Mouse (Mus musculus) liver, embryonic 15.5 days (tissue): ENCODE measurements at regions not wholly inside any gene's neighbourhood (a gene's known extent, or its start where the extent isn't known, plus 50 kb on each side); places are given as distances from the start of the nearest gene placed in this dataset.

ENCODE experiments used
- ATAC-seq: fragments of 200-750 bp; cut with Nextera tagmentation; 2 replicates; pipeline ENCODE4 v1.8.0; 2017; ENCODE audit warnings: moderate number of reproducible peaks, mild to moderate bottlenecking, moderate library complexity; ENCODE audit not compliant: insufficient read depth
- H3K27ac ChIP-seq: fragments of 300-500 bp; sonication (generic); replicated peaks from 2 replicates; pipeline ENCODE4 v1.5.1; 2015; ENCODE audit warnings: mild to moderate bottlenecking, inconsistent platforms
- H3K27me3 ChIP-seq: fragments of 300-500 bp; sonication (generic); 2 replicates; pipeline ENCODE4 v1.6.1; 2015; ENCODE audit warnings: mild to moderate bottlenecking, inconsistent platforms
- H3K36me3 ChIP-seq: fragments of 300-500 bp; sonication (generic); replicated peaks from 2 replicates; pipeline ENCODE4 v1.6.1; 2015; ENCODE audit warnings: moderate library complexity, mild to moderate bottlenecking, inconsistent platforms
- H3K4me1 ChIP-seq: fragments of 300-500 bp; sonication (generic); replicated peaks from 2 replicates; pipeline ENCODE4 v1.6.1; 2015; ENCODE audit warnings: inconsistent platforms
- H3K4me2 ChIP-seq: fragments of 300-500 bp; sonication (generic); 2 replicates; pipeline ENCODE4 v1.6.1; 2015; ENCODE audit warnings: moderate library complexity, mild to moderate bottlenecking, inconsistent platforms
- H3K4me3 ChIP-seq: fragments of 300-500 bp; sonication (generic); replicated peaks from 2 replicates; pipeline ENCODE4 v1.5.1; 2015; ENCODE audit warnings: mild to moderate bottlenecking, inconsistent platforms
- H3K9ac ChIP-seq: fragments of 300-500 bp; sonication (generic); 2 replicates; pipeline ENCODE4 v1.6.1; 2015; ENCODE audit warnings: moderate library complexity, mild to moderate bottlenecking, inconsistent platforms
- H3K9me3 ChIP-seq: fragments of 300-500 bp; sonication (generic); replicated peaks from 2 replicates; pipeline ENCODE4 v1.6.1; 2016; ENCODE audit warnings: inconsistent platforms
- WGBS: fragments of 180-500 bp; shearing (Covaris S2); methylation state at CpG from one replicate; pipeline ENCODE4 v1.1.7; 2015; ENCODE audit warnings: mixed read lengths; ENCODE audit not compliant: insufficient replicate concordance; 5-methylcytosine and 5-hydroxymethylcytosine counted together

GRCm38 (mm10) chr13:37513206-37513904, 168.3 kb downstream of the Ly86 start:
- peaks cover 30% of the 10 kb centered on the region for H3K4me1 ChIP-seq
- no peak overlapping the region for H3K27ac ChIP-seq
- H3K9ac ChIP-seq = no peak overlapping the region
- H3K4me3 ChIP-seq = no peak overlapping the region
- H3K36me3 ChIP-seq = no peaks in the 10 kb centered on the region
- H3K9me3 ChIP-seq = no peaks in the 10 kb centered on the region
- WGBS = 22% methylated on average over 2 of the region's 2 CpGs
- H3K27me3 ChIP-seq = no peaks in the 10 kb centered on the region
- ATAC-seq = no peak
- no peak overlapping the region for H3K4me2 ChIP-seq

- ATAC-seq = no peak
- H3K36me3 ChIP-seq = no peaks in the 10 kb centered on the region
- WGBS = 28% methylated on average over 23 of the region's 23 CpGs
- H3K9ac ChIP-seq = no peak overlapping the region
- peak overlapping the region; percentile 14; the same call in 1 of the 2 replicates for H3K4me2 ChIP-seq
- H3K4me1 ChIP-seq = peaks cover 23% of the 10 kb centered on the region
- no peaks in the 10 kb centered on the region for H3K27me3 ChIP-seq
- no peak overlapping the region for H3K4me3 ChIP-seq
- H3K9me3 ChIP-seq = no peaks in the 10 kb centered on the region
- peak overlapping the region; percentile 43; the same call in 1 of the 2 replicates for H3K27ac ChIP-seq
Observed at GRCm38 (mm10) chr13:37513905-37514607, 169.0 kb downstream of the Ly86 start.

- WGBS = 50% methylated on average over 12 of the region's 12 CpGs
- Histone ChIP-seq H3K27ac (peak overlapping the region; percentile 12; the same call in 1 of the 2 replicates), H3K4me1 (peaks cover 16% of the 10 kb centered on the region), H3K27me3 (no peaks in the 10 kb centered on the region), H3K9me3 (no peaks in the 10 kb centered on the region), H3K9ac (no peak overlapping the region), H3K36me3 (no peaks in the 10 kb centered on the region), H3K4me3 (no peak overlapping the region), H3K4me2 (0 out of 2 replicates have a peak overlapping the region, but pooled peaks have one; percentile 14)
- ATAC-seq = no peak
Observed at GRCm38 (mm10) chr13:37514641-37515305, 169.8 kb downstream of the Ly86 start.

- H3K9me3 ChIP-seq = no peaks in the 10 kb centered on the region
- 55% methylated on average over 14 of the region's 14 CpGs for WGBS
- H3K27me3 ChIP-seq = no peaks in the 10 kb centered on the region
- ATAC-seq = no peak
- no peak overlapping the region for H3K27ac ChIP-seq
- H3K4me2 ChIP-seq = no peak overlapping the region
- H3K4me1 ChIP-seq = peaks cover 14% of the 10 kb centered on the region
- no peak overlapping the region for H3K4me3 ChIP-seq
- no peak overlapping the region for H3K9ac ChIP-seq
- no peaks in the 10 kb centered on the region for H3K36me3 ChIP-seq
Observed at GRCm38 (mm10) chr13:37517055-37517807, 172.2 kb downstream of the Ly86 start.

- no peaks in the 10 kb centered on the region for H3K36me3 ChIP-seq
- H3K9ac ChIP-seq = no peak overlapping the region
- no peaks in the 10 kb centered on the region for H3K4me1 ChIP-seq
- H3K4me2 ChIP-seq = no peak overlapping the region
- 49% methylated on average over 3 of the region's 3 CpGs for WGBS
- no peaks in the 10 kb centered on the region for H3K9me3 ChIP-seq
- H3K27me3 ChIP-seq = no peaks in the 10 kb centered on the region
- no peak for ATAC-seq
- H3K27ac ChIP-seq = no peak overlapping the region
- no peak overlapping the region for H3K4me3 ChIP-seq
Observed at GRCm38 (mm10) chr13:37519948-37520347, 174.9 kb downstream of the Ly86 start.

GRCm38 (mm10) chr13:37525097-37525726, 180.2 kb downstream of the Ly86 start:
- no peak for ATAC-seq
- WGBS = 68% methylated on average over 15 of the region's 15 CpGs
- Histone ChIP-seq H3K27me3 (no peaks in the 10 kb centered on the region), H3K27ac (no peak overlapping the region), H3K36me3 (no peaks in the 10 kb centered on the region), H3K9ac (no peak overlapping the region), H3K4me1 (no peaks in the 10 kb centered on the region), H3K4me2 (no peak overlapping the region), H3K4me3 (no peak overlapping the region), H3K9me3 (no peaks in the 10 kb centered on the region)

- Histone ChIP-seq H3K4me3 (no peak overlapping the region), H3K4me2 (no peak overlapping the region), H3K9me3 (no peaks in the 10 kb centered on the region), H3K9ac (no peak overlapping the region), H3K4me1 (no peaks in the 10 kb centered on the region), H3K27me3 (no peaks in the 10 kb centered on the region), H3K36me3 (no peaks in the 10 kb centered on the region), H3K27ac (no peak overlapping the region)
- WGBS = 55% methylated on average over 8 of the region's 8 CpGs
- no peak for ATAC-seq
Observed at GRCm38 (mm10) chr13:37526102-37526501, 181.1 kb downstream of the Ly86 start.

- ATAC-seq = no peak
- H3K4me2 ChIP-seq = no peak overlapping the region
- no peak overlapping the region for H3K4me3 ChIP-seq
- no peaks in the 10 kb centered on the region for H3K9me3 ChIP-seq
- H3K27ac ChIP-seq = no peak overlapping the region
- no peaks in the 10 kb centered on the region for H3K4me1 ChIP-seq
- 43% methylated on average over 9 of the region's 9 CpGs for WGBS
- no peak overlapping the region for H3K9ac ChIP-seq
- no peaks in the 10 kb centered on the region for H3K27me3 ChIP-seq
- no peaks in the 10 kb centered on the region for H3K36me3 ChIP-seq
Observed at GRCm38 (mm10) chr13:37528380-37528779, 183.4 kb downstream of the Ly86 start.

- ATAC-seq = no peak
- Histone ChIP-seq H3K9me3 (no peaks in the 10 kb centered on the region), H3K4me2 (no peak overlapping the region), H3K36me3 (no peaks in the 10 kb centered on the region), H3K27ac (no peak overlapping the region), H3K27me3 (no peaks in the 10 kb centered on the region), H3K9ac (no peak overlapping the region), H3K4me1 (no peaks in the 10 kb centered on the region), H3K4me3 (no peak overlapping the region)
- WGBS = 57% methylated on average over 7 of the region's 7 CpGs
Observed at GRCm38 (mm10) chr13:37528876-37529275, 183.9 kb downstream of the Ly86 start.

- 55% methylated on average over 8 of the region's 8 CpGs for whole genome bisulfite sequencing
- no peak for ATAC-seq
- no peaks in the 10 kb centered on the region for H3K27me3 ChIP-seq
Observed at GRCm38 (mm10) chr13:37531512-37532183, 186.6 kb downstream of the Ly86 start.

More at GRCm38 (mm10) chr13:37531512-37532183, 186.6 kb downstream of the Ly86 start:
- Histone ChIP-seq H3K4me3 (no peak overlapping the region), H3K36me3 (no peaks in the 10 kb centered on the region), H3K9ac (no peak overlapping the region), H3K4me2 (no peak overlapping the region), H3K27ac (no peak overlapping the region), H3K4me1 (no peaks in the 10 kb centered on the region), H3K9me3 (no peaks in the 10 kb centered on the region)
